Mouse (Mus musculus) kidney, embryonic 14.5 days (tissue): ENCODE measurements at regions not wholly inside any gene's neighbourhood (a gene's known extent, or its start where the extent isn't known, plus 50 kb on each side); places are given as distances from the start of the nearest gene placed in this dataset.
A peak's percentile ranks its signal among the peaks of the same experiment; 100 is the strongest.

ENCODE experiments used
- ATAC-seq: fragments of 200-750 bp; cut with Nextera tagmentation; 2 replicates; pipeline ENCODE4 v1.8.0; 2017; ENCODE audit warnings: moderate number of reproducible peaks, mild to moderate bottlenecking, moderate TSS enrichment, moderate library complexity; ENCODE audit not compliant: low FRiP score, low TSS enrichment
- H3K27ac ChIP-seq: fragments of 300-500 bp; sonication (generic); 2 replicates; pipeline ENCODE4 v1.5.1; 2014; ENCODE audit warnings: low read depth, mild to moderate bottlenecking, low read length, moderate library complexity, mixed read lengths
- H3K27me3 ChIP-seq: fragments of 300-500 bp; sonication (generic); 2 replicates; pipeline ENCODE4 v1.6.1; 2014; ENCODE audit warnings: mild to moderate bottlenecking, low read length; ENCODE audit not compliant: control insufficient read depth, insufficient read depth
- H3K36me3 ChIP-seq: fragments of 300-500 bp; sonication (generic); 2 replicates; pipeline ENCODE4 v1.6.1; 2014; ENCODE audit warnings: low read length, mixed read lengths; ENCODE audit not compliant: control insufficient read depth, insufficient read depth
- H3K4me1 ChIP-seq: fragments of 300-500 bp; sonication (generic); 2 replicates; pipeline ENCODE4 v1.6.1; 2014; ENCODE audit warnings: low read length, mixed read lengths; ENCODE audit not compliant: control insufficient read depth, insufficient read depth
- H3K4me2 ChIP-seq: fragments of 300-500 bp; sonication (generic); replicated peaks from 2 replicates; pipeline ENCODE4 v1.6.1; 2014; ENCODE audit warnings: low read depth, mild to moderate bottlenecking, low read length
- H3K4me3 ChIP-seq: fragments of 300-500 bp; sonication (generic); 2 replicates; pipeline ENCODE4 v1.5.1; 2014; ENCODE audit warnings: mild to moderate bottlenecking, low read length
- H3K9ac ChIP-seq: fragments of 300-500 bp; sonication (generic); 2 replicates; pipeline ENCODE4 v1.6.1; 2014; ENCODE audit warnings: low read depth, mild to moderate bottlenecking, low read length, moderate library complexity
- H3K9me3 ChIP-seq: fragments of 300-500 bp; sonication (generic); 2 replicates; pipeline ENCODE4 v1.6.1; 2016; ENCODE audit warnings: low read length; ENCODE audit not compliant: control insufficient read depth
- WGBS: fragments of 180-500 bp; shearing (Covaris S2); extraction: QIAGEN DNeasy Blood & Tissue Kit; methylation state at CpG from one replicate; pipeline ENCODE4 v1.1.7; 2014; 5-methylcytosine and 5-hydroxymethylcytosine counted together

DNA sequence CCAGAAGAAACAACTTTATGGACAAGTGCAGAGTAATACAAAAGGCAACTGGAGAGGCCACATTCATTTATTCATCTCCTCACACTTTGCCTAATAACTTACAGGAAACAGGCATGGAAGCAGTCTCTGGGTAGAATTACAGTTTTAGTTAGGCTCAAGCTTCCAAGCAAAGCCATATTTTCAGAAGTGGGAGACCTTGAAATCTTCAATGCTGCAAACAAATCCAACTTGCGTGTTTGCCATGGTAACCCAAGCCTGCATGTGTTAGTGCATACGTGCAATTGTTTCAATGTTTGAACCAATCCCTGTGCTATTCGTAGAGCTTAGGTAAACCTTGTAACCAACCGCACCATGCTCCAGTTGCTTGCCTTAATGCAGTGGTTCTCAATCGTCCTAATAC lies 256.3 kb upstream of the Atp10a start:
- Histone ChIP-seq H3K4me3 (peak overlapping the region; percentile 57), H3K9ac (peak overlapping the region; percentile 49; the same call in 1 of the 2 replicates), H3K4me1 (no peaks in the 10 kb centered on the region), H3K4me2 (peak overlapping the region; percentile 60), H3K36me3 (no peaks in the 10 kb centered on the region), H3K27me3 (no peaks in the 10 kb centered on the region), H3K27ac (no peak overlapping the region), H3K9me3 (no peaks in the 10 kb centered on the region)
- no peak for ATAC-seq
- 53% methylated on average over 5 of the region's 5 CpGs for WGBS

DNA sequence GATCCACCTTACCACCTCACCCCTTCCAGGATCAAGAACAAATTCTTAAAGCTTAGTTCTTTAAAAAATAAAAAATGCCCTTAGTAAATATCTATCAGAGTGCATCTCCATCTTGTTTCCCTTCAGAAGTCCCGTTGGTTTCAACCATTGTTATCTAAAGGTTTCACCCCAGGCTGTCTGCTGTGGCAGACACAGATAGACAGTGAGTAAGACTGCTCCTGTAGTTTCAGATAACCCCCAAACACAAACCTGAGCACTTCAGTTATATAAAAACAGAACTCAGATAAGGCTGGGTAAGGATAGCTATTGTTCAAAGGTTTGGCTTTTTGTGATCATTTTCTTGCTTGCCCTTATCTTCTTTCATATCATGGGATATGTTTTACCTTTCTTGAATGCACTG lies 255.4 kb upstream of the Atp10a start:
- no peak for ATAC-seq
- Histone ChIP-seq H3K9me3 (no peaks in the 10 kb centered on the region), H3K36me3 (no peaks in the 10 kb centered on the region), H3K4me3 (no peak overlapping the region), H3K27ac (no peak overlapping the region), H3K27me3 (no peaks in the 10 kb centered on the region), H3K4me2 (no peak overlapping the region), H3K9ac (no peak overlapping the region), H3K4me1 (no peaks in the 10 kb centered on the region)
- WGBS, result 90% methylated on average over 1 of the region's 1 CpGs

DNA sequence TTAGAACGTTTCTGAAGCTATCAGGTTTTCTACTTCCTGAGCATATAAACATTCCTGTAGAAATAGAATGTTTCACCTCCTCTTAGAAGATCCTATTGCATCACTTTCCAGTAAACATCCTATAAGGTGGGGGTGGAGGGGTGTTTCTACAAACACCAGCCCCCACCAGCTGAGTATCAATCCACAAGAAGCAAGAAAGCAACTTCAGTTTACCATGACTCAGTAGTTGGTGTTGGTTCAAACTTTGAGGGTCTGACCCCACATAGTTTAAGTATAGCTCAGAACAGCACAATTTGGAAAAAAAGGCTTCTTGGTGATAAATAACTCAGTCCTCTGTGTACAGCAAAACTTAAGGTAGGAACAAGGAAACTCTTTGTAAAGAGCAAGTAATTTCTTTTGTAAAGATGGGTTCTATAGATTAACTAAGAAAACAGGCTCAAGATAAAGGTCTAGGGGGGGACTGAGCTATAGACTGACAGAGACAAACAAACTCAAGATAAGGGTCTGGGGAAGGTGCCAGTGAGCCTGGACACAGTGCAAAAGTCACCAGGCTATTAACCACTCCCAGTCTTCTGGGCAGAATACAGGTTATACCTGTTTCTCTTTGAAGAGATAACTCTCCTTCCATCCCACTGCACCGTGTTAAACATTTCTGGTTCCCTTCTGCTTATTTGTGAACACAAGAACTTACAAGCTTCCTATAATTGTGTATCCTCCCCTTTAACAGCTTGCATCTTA lies 218.9 kb upstream of the Atp10a start:
- 66% methylated on average over 2 of the region's 2 CpGs for whole genome bisulfite sequencing
- no peak for ATAC-seq

DNA sequence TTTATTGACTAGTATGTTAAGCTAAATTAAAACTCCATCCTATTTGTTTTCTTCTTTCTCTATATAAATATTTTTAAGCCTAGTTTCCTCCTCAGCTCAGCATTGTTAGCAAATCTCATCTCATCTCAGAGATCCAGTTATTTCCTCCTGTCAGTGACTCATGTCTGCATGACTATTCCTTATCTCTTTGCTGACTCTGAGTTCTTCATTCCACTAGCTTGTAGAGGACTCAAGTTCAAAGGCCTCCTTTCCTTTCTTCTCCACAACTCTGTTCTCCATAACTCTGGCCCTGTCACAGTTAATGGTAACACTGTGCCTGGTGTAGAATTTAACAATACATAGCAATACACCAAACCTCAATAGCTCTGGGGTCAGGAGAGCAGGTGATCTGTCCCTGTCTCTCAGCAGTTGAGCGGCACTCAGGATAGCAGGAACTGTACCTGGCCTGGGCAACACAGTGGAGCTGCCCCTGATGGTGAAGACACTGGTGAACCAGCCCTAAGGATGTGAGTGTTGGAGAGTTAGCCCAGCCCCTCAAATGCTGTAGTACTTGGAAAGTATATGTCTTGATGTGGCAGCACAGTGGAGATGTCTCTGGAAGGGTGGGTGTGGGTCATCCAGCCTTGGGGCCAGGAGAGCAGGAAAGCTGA lies 213.3 kb upstream of the Atp10a start:
- H3K27ac ChIP-seq, result no peak overlapping the region
- H3K27me3 ChIP-seq, result no peaks in the 10 kb centered on the region
- no peaks in the 10 kb centered on the region for H3K9me3 ChIP-seq
- no peaks in the 10 kb centered on the region for H3K36me3 ChIP-seq
- no peak for ATAC-seq
- H3K4me2 ChIP-seq, result no peak overlapping the region
- 95% methylated on average over 1 of the region's 1 CpGs for WGBS
- H3K4me3 ChIP-seq, result no peak overlapping the region
- H3K9ac ChIP-seq, result no peak overlapping the region
- H3K4me1 ChIP-seq, result no peaks in the 10 kb centered on the region

More for the DNA sequence above, 218.9 kb upstream of the Atp10a start:
- Histone ChIP-seq H3K4me2 (no peak overlapping the region), H3K9me3 (no peaks in the 10 kb centered on the region), H3K4me1 (no peaks in the 10 kb centered on the region), H3K27me3 (no peaks in the 10 kb centered on the region), H3K4me3 (no peak overlapping the region), H3K36me3 (no peaks in the 10 kb centered on the region), H3K27ac (no peak overlapping the region), H3K9ac (no peak overlapping the region)

DNA sequence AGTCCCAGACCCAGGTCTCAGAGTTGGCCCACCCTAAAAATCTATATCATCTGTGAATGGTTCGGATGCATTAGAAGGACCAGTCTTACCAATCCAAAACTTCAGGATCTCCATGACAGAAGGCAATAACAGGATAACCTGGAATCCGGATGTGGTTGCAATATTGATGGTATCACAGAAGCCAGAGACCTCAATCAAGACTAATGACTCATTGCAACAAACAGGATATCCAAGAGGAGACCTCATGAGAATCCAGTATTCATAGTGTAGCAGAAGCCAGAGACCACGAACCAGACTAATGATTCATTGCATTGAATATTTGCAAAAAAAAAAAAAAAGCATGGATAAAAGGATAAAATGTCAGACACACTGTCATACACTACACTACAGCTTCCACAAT lies 212.7 kb upstream of the Atp10a start:
- WGBS, result 87% methylated on average over 3 of the region's 3 CpGs

DNA sequence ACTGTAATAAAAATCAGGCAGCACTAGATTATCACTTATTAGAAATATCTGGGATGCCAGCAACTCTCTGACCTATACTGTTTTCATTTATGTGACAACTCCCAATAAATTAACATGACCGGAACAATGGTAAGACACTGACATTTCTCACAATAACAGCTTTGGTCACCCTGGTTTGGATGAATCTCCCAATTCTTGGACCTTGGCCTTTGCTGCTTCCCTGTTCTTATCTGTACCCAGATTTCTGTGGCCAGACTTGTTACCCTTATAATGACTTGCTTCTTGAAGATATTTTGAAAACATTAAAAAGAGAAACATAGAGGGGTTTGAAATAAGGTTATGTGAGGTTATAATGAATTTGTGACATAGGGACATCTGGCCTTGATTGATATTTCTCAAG lies 210.2 kb upstream of the Atp10a start:
- Histone ChIP-seq H3K27ac (no peak overlapping the region), H3K27me3 (no peaks in the 10 kb centered on the region), H3K9me3 (no peaks in the 10 kb centered on the region), H3K9ac (no peak overlapping the region), H3K4me3 (no peak overlapping the region), H3K36me3 (no peaks in the 10 kb centered on the region), H3K4me1 (no peaks in the 10 kb centered on the region), H3K4me2 (no peak overlapping the region)
- no peak for ATAC-seq
- 71% methylated on average over 1 of the region's 1 CpGs for WGBS

More for the DNA sequence above, 212.7 kb upstream of the Atp10a start:
- no peaks in the 10 kb centered on the region for H3K9me3 ChIP-seq
- ATAC-seq, result no peak
- H3K27ac ChIP-seq, result no peak overlapping the region
- H3K9ac ChIP-seq, result no peak overlapping the region
- no peaks in the 10 kb centered on the region for H3K36me3 ChIP-seq
- H3K4me3 ChIP-seq, result no peak overlapping the region
- H3K4me2 ChIP-seq, result no peak overlapping the region
- H3K27me3 ChIP-seq, result no peaks in the 10 kb centered on the region
- H3K4me1 ChIP-seq, result no peaks in the 10 kb centered on the region

DNA sequence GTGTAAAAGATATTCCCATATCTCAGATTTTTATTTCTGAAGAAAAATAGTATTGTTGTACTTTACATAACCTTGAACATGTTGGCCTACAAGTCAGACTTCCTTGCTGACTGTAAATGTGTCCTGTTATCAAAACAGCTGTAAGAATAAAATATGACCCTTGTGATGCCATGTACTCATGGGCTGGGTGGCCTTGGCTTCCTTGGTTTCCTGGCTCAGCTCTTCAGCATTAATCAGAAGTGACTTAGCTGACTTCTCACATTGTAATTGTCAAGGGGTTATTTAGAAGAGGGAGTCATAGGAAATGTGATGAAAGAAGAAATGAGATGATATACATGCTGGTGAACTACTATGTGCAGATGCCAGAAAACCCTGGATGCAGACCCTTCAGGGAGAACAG lies 209.7 kb upstream of the Atp10a start:
- Histone ChIP-seq H3K4me3 (no peak overlapping the region), H3K9me3 (no peaks in the 10 kb centered on the region), H3K36me3 (no peaks in the 10 kb centered on the region), H3K27ac (no peak overlapping the region), H3K4me1 (no peaks in the 10 kb centered on the region), H3K9ac (no peak overlapping the region), H3K4me2 (no peak overlapping the region), H3K27me3 (no peaks in the 10 kb centered on the region)
- no peak for ATAC-seq

DNA sequence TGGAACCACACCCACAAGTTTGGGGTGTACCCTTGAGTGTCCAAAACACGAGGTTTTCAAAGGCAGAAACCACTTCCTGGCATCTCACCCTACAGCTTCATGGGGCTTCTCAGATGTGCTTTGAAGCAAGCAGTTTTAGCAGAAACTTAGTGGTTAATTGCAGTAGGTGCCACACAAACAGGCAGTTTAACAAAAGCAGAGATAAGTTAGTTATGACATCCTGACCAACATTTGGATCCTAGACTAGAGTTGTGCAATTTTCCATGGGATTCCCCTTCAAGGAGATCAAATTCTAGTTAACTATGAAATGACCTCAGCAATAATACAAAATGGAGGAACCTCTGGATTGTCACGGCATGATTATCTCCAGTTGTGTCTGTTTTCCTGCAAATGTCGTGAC lies 207.2 kb upstream of the Atp10a start:
- Histone ChIP-seq H3K9me3 (peaks cover 4% of the 10 kb centered on the region; the same call in 1 of the 2 replicates), H3K4me2 (no peak overlapping the region), H3K4me3 (no peak overlapping the region), H3K4me1 (no peaks in the 10 kb centered on the region), H3K9ac (no peak overlapping the region), H3K27ac (no peak overlapping the region), H3K36me3 (no peaks in the 10 kb centered on the region), H3K27me3 (no peaks in the 10 kb centered on the region)
- WGBS, result 60% methylated on average over 3 of the region's 3 CpGs
- ATAC-seq, result no peak

DNA sequence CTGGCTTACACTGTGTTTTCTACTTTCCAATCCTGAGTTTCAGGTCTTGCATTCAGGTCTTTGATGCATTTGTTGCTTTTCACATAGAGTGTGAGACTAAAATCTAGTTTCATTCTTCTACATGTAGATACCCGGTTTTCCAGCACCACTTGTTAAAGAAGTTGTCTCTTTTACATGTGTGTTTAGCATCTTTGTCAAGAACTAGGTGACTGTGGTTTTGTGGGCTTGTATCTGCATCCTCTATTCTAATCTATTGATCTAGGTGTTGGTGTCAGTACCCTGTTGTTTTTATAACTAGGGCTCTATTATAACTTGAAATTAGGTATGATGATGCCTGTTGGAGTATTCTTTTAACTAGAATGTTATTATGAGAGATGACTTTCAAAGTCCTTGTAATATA lies 204.0 kb upstream of the Atp10a start:
- H3K4me2 ChIP-seq, result no peak overlapping the region
- no peak overlapping the region for H3K4me3 ChIP-seq
- H3K36me3 ChIP-seq, result no peaks in the 10 kb centered on the region
- no peak for ATAC-seq
- H3K9ac ChIP-seq, result no peak overlapping the region
- no peak overlapping the region for H3K27ac ChIP-seq
- 66% methylated on average over 1 of the region's 1 CpGs for WGBS
- no peaks in the 10 kb centered on the region for H3K27me3 ChIP-seq
- no peaks in the 10 kb centered on the region for H3K4me1 ChIP-seq
- H3K9me3 ChIP-seq, result peaks cover 4% of the 10 kb centered on the region; the same call in 1 of the 2 replicates
